Mouse (Mus musculus): ENCODE results near the gene Capn9. TPM values are rescaled to one million over a fixed set of nuclear protein-coding genes. Genes with fewer than 3 reads are reported as not detected.
A peak's percentile ranks its signal among the peaks of the same experiment; 100 is the strongest.

Capn9 gene
- polyA plus RNA-seq, 1 experiment from 2014 or later = 0.08 TPM

DNA sequence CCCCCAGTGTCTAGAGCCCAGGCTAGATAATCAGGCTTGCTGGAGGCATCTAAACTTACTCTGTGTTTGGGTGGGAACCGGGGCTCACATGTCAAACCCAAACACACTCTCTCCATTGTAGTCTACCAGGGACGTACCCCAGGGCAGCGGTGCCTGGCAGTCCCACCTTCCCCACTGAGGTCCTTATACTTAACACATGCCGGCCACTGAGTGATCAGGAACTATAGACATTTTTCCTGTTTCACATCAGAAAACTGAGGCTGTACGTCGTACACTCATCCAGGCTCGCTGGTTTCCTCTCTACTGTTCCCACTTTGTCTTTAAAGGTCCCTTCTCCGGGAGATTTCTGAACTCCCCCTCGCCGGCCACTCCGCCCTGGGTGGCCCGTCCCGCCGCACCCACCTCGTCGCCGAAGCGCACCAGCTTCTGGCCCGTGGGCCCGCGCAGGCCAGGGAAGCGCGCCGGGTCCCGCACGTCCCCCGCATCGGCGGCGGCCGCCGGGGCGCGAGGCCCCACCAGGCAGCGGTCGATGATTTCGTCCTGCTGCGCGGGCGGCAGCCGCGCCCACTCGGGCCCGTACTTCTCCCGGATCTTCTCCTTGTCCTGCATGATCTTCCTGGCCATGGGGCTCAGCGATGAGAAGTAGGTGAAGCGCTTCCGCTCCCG, 86.7 kb downstream of the Capn9 start:
- Histone ChIP-seq H3K36me3 (ENCODE audit: control insufficient read depth, insufficient read depth) (no peaks in the 10 kb centered on the region), H3K27ac (ENCODE audit: low read length) (peak overlapping the region; percentile 67), H3K4me1 (ENCODE audit: control insufficient read depth, low read depth, low read length) (peaks cover 45% of the 10 kb centered on the region), H3K4me2 (ENCODE audit: low read depth, low read length) (peak overlapping the region; percentile 98), H3K27me3 (ENCODE audit: control insufficient read depth, insufficient read depth, low read depth, low read length) (no peaks in the 10 kb centered on the region), H3K4me3 (ENCODE audit: low read depth, low read length) (peak overlapping the region; percentile 90), H3K9me3 (replicated peaks; ENCODE audit: control insufficient read depth, low read length) (no peaks in the 10 kb centered on the region), H3K9ac (ENCODE audit: low read depth, low read length) (peak overlapping the region; percentile 88)
- WGBS (ENCODE audit: insufficient replicate concordance) = under 1% methylated on average over 49 of the region's 49 CpGs
- peak; percentile 25 for ATAC-seq (ENCODE audit: low read depth)

DNA sequence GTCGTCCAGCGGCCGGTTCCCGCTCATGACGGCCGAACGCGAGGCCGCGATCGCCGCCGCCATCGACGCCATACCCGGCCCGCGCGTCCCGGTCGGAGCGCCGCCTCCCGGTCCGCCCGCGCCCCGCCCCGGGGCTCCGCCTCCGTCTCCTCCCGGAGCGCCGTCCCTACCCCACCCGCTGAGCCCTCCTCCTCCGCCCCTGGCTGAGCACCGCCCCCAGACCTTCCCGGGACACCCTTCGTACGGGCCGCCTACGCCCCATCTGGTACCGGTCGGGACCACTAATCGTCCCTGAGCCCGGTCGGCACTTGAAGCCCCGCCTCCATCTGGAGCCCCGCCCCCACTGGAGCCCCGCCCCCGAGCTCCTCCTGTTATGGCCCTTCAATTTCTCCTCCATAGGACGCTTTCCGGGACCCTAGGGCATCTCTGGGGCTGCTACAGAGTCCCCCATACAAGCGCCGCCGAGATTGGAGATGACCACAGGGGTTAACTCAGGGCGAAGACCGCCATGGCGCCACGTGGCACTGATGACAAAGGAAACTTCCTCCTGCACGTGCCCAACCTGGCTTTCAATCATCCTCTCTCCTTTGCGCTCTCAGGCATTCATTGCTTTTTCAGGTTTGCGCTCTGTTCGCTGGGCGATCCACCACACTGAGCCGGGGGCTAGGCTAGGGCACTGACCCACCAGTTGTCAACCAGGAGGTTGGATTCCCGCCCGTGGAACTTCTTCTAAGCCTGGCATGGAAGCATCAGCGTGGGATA, 87.4 kb downstream of the Capn9 start, which contains the start of gene 2310022B05Rik:
Gene 2310022B05Rik, minus strand, starts transcription at position 258 of the 762 bp plus-strand sequence.
- peak within 1 kb of the TSS; percentile 90 for H3K4me3 ChIP-seq (ENCODE audit: low read depth, low read length)
- peak within 1 kb of the TSS; percentile 98 for H3K4me2 ChIP-seq (ENCODE audit: low read depth, low read length)
- peaks cover 38% of the 10 kb centered on the region for H3K4me1 ChIP-seq (ENCODE audit: control insufficient read depth, low read depth, low read length)
- H3K27ac ChIP-seq (ENCODE audit: low read length) = peak within 1 kb of the TSS; percentile 67
- no peaks in the 10 kb centered on the region for H3K27me3 ChIP-seq (ENCODE audit: control insufficient read depth, insufficient read depth, low read depth, low read length)
- no peaks in the 10 kb centered on the region for H3K36me3 ChIP-seq (ENCODE audit: control insufficient read depth, insufficient read depth)
- H3K9ac ChIP-seq (ENCODE audit: low read depth, low read length) = peak within 1 kb of the TSS; percentile 88
- WGBS (ENCODE audit: insufficient replicate concordance) = 2% methylated on average over 55 of the region's 69 CpGs
- no peaks in the 10 kb centered on the region for H3K9me3 ChIP-seq (replicated peaks; ENCODE audit: control insufficient read depth, low read length)
- peak; percentile 81 for ATAC-seq (ENCODE audit: low read depth)

DNA sequence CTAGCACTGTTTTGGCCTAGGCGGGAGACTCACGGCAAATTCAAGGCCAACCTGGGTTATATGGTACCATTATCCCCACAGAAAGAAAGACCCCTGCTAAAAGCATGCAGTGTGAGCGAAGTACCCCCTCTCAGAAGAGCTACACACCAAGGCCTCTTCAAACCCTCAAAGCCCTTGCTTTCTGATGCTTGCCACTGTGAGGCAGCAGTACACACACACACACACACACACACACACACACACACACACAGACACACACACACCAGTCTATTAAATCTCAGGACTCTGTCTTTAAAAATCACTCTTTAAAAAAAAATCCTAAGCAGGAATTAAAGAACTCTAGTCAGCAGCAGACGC, 87.9 kb downstream of the Capn9 start:
- H3K9me3 ChIP-seq (replicated peaks; ENCODE audit: control insufficient read depth, low read length) = no peaks in the 10 kb centered on the region
- H3K27ac ChIP-seq (ENCODE audit: low read length) = 0 out of 2 replicates have a peak overlapping the region, but pooled peaks have one; percentile 29
- 62% methylated on average over 4 of the region's 4 CpGs for WGBS (ENCODE audit: insufficient replicate concordance)
- peak overlapping the region; percentile 90 for H3K4me3 ChIP-seq (ENCODE audit: low read depth, low read length)
- H3K36me3 ChIP-seq (ENCODE audit: control insufficient read depth, insufficient read depth) = no peaks in the 10 kb centered on the region
- H3K4me1 ChIP-seq (ENCODE audit: control insufficient read depth, low read depth, low read length) = peaks cover 32% of the 10 kb centered on the region
- no peaks in the 10 kb centered on the region for H3K27me3 ChIP-seq (ENCODE audit: control insufficient read depth, insufficient read depth, low read depth, low read length)
- H3K9ac ChIP-seq (ENCODE audit: low read depth, low read length) = no peak overlapping the region; the same call in 1 of the 2 replicates
- peak overlapping the region; percentile 98 for H3K4me2 ChIP-seq (ENCODE audit: low read depth, low read length)
- no peak for ATAC-seq (ENCODE audit: low read depth)

DNA sequence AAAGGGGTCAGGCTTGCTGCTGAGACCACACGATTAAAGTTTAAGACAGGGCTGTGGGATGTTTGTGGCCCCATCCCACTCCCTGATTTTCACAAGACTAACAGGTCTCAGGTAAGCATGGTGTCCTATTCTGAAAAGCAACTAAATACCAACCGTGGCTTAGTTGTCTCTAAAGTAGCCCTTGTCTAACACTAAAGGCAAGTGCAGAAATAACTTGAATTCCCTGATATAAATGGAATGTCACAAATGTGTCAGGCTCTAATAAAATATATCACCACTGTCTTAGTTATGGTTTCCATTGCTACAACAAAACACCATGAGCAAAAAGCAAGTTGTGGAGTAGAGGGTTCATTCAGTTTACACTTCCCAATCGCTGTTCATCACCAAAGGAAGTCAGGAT, 88.5 kb downstream of the Capn9 start:
- Histone ChIP-seq H3K27ac (ENCODE audit: low read length) (no peak overlapping the region), H3K36me3 (ENCODE audit: control insufficient read depth, insufficient read depth) (no peaks in the 10 kb centered on the region), H3K9ac (ENCODE audit: low read depth, low read length) (no peak overlapping the region), H3K4me1 (ENCODE audit: control insufficient read depth, low read depth, low read length) (peaks cover 27% of the 10 kb centered on the region), H3K27me3 (ENCODE audit: control insufficient read depth, insufficient read depth, low read depth, low read length) (no peaks in the 10 kb centered on the region), H3K9me3 (replicated peaks; ENCODE audit: control insufficient read depth, low read length) (no peaks in the 10 kb centered on the region), H3K4me3 (ENCODE audit: low read depth, low read length) (no peak overlapping the region), H3K4me2 (ENCODE audit: low read depth, low read length) (no peak overlapping the region)
- 76% methylated on average over 3 of the region's 3 CpGs for WGBS (ENCODE audit: insufficient replicate concordance)
- no peak for ATAC-seq (ENCODE audit: low read depth)

Other genes with a start within 250 kb of the Capn9 start
- gene Pgbd5, start 136.5 kb upstream of the Capn9 start, polyA plus RNA-seq (2015; fragmentation: Nextera tagmentation; extraction: Ambion mirVana) = 0.09 and 0.11 TPM in 2 replicates
- 15.8 and 17.3 TPM in 2 replicates for gene Cog2, start 55.3 kb upstream of the Capn9 start, polyA plus RNA-seq (2015; fragmentation: Nextera tagmentation; extraction: Ambion mirVana)
- 258 and 290 TPM in 2 replicates for gene Agt, start 6.4 kb upstream of the Capn9 start, polyA plus RNA-seq (2015; fragmentation: Nextera tagmentation; extraction: Ambion mirVana)
- gene 2310022B05Rik, start 87.3 kb downstream of the Capn9 start, polyA plus RNA-seq (2015; fragmentation: Nextera tagmentation; extraction: Ambion mirVana) = 5.3 and 6.4 TPM in 2 replicates
- gene Ttc13, start 145.9 kb downstream of the Capn9 start, polyA plus RNA-seq (2015; fragmentation: Nextera tagmentation; extraction: Ambion mirVana) = 14.2 and 14.6 TPM in 2 replicates
- 4.8 and 5.7 TPM in 2 replicates for gene Arv1, start 146.0 kb downstream of the Capn9 start, polyA plus RNA-seq (2015; fragmentation: Nextera tagmentation; extraction: Ambion mirVana)
- gene Fam89a, start 175.7 kb downstream of the Capn9 start, polyA plus RNA-seq (2015; fragmentation: Nextera tagmentation; extraction: Ambion mirVana) = 2.1 and 2.3 TPM in 2 replicates
- 0.02 TPM in 2 replicates for gene Trim67, start 217.0 kb downstream of the Capn9 start, polyA plus RNA-seq (2015; fragmentation: Nextera tagmentation; extraction: Ambion mirVana)

Measured in liver, embryonic 16.5 days (tissue).